Mouse (Mus musculus) thymus, postnatal 10 days (tissue): ENCODE results near the gene Slc46a1.
A peak's percentile ranks its signal among the peaks of the same experiment; 100 is the strongest.

Experiments
- DNase-seq, 2 experiments: peaks; one replicate each; pipeline ENCODE4 v3.0.0; 2021; ENCODE audit warnings: low spot score in 2 of 2

Slc46a1 gene

GRCm38 (mm10) chr11:78465568-78466180 lies at the start of gene Slc46a1:
Gene Slc46a1 (plus strand): TSS chr11:78465697.
- DNase-seq, result peak; percentile 49 to 51

- DNase-seq, result no peak
These were observed 48.6 kb upstream of the Slc46a1 start for GRCm38 (mm10) chr11:78416854-78417253.

GRCm38 (mm10) chr11:78420263-78420889 lies 45.1 kb upstream of the Slc46a1 start:
- no peak for DNase-seq

- no peak for DNase-seq
These were observed 44.1 kb upstream of the Slc46a1 start for GRCm38 (mm10) chr11:78421201-78422009.

GRCm38 (mm10) chr11:78422055-78422819 lies 43.3 kb upstream of the Slc46a1 start, which contains the start of gene Slc13a2:
Gene Slc13a2 (minus strand): TSS chr11:78422217.
- no peak for DNase-seq

GRCm38 (mm10) chr11:78424352-78424751 lies 41.1 kb upstream of the Slc46a1 start:
- DNase-seq, result no peak

- DNase-seq, result no peak
These were observed 39.9 kb upstream of the Slc46a1 start for GRCm38 (mm10) chr11:78425572-78425971.

GRCm38 (mm10) chr11:78427655-78428054 lies 37.8 kb upstream of the Slc46a1 start:
- no peak for DNase-seq

GRCm38 (mm10) chr11:78428309-78428708 lies 37.2 kb upstream of the Slc46a1 start:
- no peak for DNase-seq

GRCm38 (mm10) chr11:78430195-78430878 lies 35.2 kb upstream of the Slc46a1 start:
- no peak for DNase-seq

GRCm38 (mm10) chr11:78431176-78431575 lies 34.3 kb upstream of the Slc46a1 start:
- DNase-seq, result no peak

GRCm38 (mm10) chr11:78434052-78434451 lies 31.4 kb upstream of the Slc46a1 start:
- no peak for DNase-seq

- DNase-seq, result peak; percentile 9 to 65
These were observed 29.6 kb upstream of the Slc46a1 start for GRCm38 (mm10) chr11:78435776-78436349.

- no peak for DNase-seq
These were observed 28.3 kb upstream of the Slc46a1 start for GRCm38 (mm10) chr11:78437182-78437581.

GRCm38 (mm10) chr11:78438399-78438930 lies 27.0 kb upstream of the Slc46a1 start:
- DNase-seq, result no peak

GRCm38 (mm10) chr11:78443115-78443514 lies 22.4 kb upstream of the Slc46a1 start:
- DNase-seq, result no peak

- DNase-seq, result no peak
These were observed 18.3 kb upstream of the Slc46a1 start for GRCm38 (mm10) chr11:78447168-78447567.

GRCm38 (mm10) chr11:78448242-78448641 lies 17.3 kb upstream of the Slc46a1 start:
- no peak for DNase-seq

- no peak for DNase-seq
These were observed 15.2 kb upstream of the Slc46a1 start for GRCm38 (mm10) chr11:78450337-78450736.

GRCm38 (mm10) chr11:78453675-78454074 lies 11.8 kb upstream of the Slc46a1 start:
- DNase-seq, result peak; percentile 33 to 79

- no peak for DNase-seq
These were observed 11.2 kb upstream of the Slc46a1 start for GRCm38 (mm10) chr11:78454276-78454675.
